Mouse (Mus musculus): ENCODE measurements around the gene Map3k5.

GRCm38 (mm10) chr10:20025781-20026520 is 91.7 kb downstream of the Map3k5 start:
- TF ChIP-seq CTCF (IDR thresholded peaks at IDR 0.05; ENCODE audit: low read depth) (no peak), EP300 (IDR thresholded peaks at IDR 0.05; ENCODE audit: low read depth) (no peak)
